Mouse (Mus musculus) midbrain, embryonic 15.5 days (tissue): ENCODE data around the gene Ciz1. TPM values are rescaled to one million over a fixed set of nuclear protein-coding genes. Genes with fewer than 3 reads are reported as not detected.

Source experiments
- ATAC-seq: fragments of 200-750 bp; cut with Nextera tagmentation; replicated peaks from 2 replicates; pipeline ENCODE4 v1.8.0; 2017; ENCODE audit warnings: moderate TSS enrichment
- H3K27ac ChIP-seq: fragments of 300-500 bp; sonication (generic); 2 replicates; pipeline ENCODE4 v1.5.1; 2015; ENCODE audit warnings: mild to moderate bottlenecking, inconsistent platforms
- H3K27me3 ChIP-seq: fragments of 300-500 bp; sonication (generic); replicated peaks from 2 replicates; pipeline ENCODE4 v1.6.1; 2015; ENCODE audit warnings: inconsistent platforms
- H3K36me3 ChIP-seq: fragments of 300-500 bp; sonication (generic); replicated peaks from 2 replicates; pipeline ENCODE4 v1.6.1; 2015; ENCODE audit warnings: inconsistent platforms
- H3K4me1 ChIP-seq: fragments of 300-500 bp; sonication (generic); 2 replicates; pipeline ENCODE4 v1.6.1; 2015; ENCODE audit warnings: inconsistent platforms
- H3K4me2 ChIP-seq: fragments of 300-500 bp; sonication (generic); 2 replicates; pipeline ENCODE4 v1.6.1; 2015; ENCODE audit warnings: inconsistent platforms, mild to moderate bottlenecking, moderate library complexity
- H3K4me3 ChIP-seq: fragments of 300-500 bp; sonication (generic); 2 replicates; pipeline ENCODE4 v1.5.1; 2015; ENCODE audit warnings: mild to moderate bottlenecking, inconsistent platforms
- H3K9ac ChIP-seq: fragments of 300-500 bp; sonication (generic); 2 replicates; pipeline ENCODE4 v1.6.1; 2015; ENCODE audit warnings: mild to moderate bottlenecking, inconsistent platforms
- H3K9me3 ChIP-seq: fragments of 300-500 bp; sonication (generic); 2 replicates; pipeline ENCODE4 v1.6.1; 2016; ENCODE audit warnings: inconsistent platforms
- WGBS: fragments of 180-500 bp; shearing (Covaris S2); methylation state at CpG from one replicate; pipeline ENCODE4 v1.1.7; 2015; ENCODE audit warnings: mixed read lengths; 5-methylcytosine and 5-hydroxymethylcytosine counted together
- polyA plus RNA-seq: library from polyadenylated mRNA; unstranded; fragments of >200 nt; fragmentation: Nextera tagmentation; extraction: Ambion mirVana; gene quantifications from 2 replicates; pipeline ENCODE4 v1.2.1, GENCODE M21; 2015

Ciz1 gene
- polyA plus RNA-seq, 1 experiment from 2014 or later = 64.4 TPM

GRCm38 (mm10) chr2:32417486-32417885 lies 65.4 kb downstream of the Ciz1 start:
- ATAC-seq = no peak
- no peak overlapping the region for H3K4me3 ChIP-seq
- no peak overlapping the region for H3K9ac ChIP-seq
- H3K4me1 ChIP-seq = no peaks in the 10 kb centered on the region
- no peaks in the 10 kb centered on the region for H3K9me3 ChIP-seq
- WGBS = 94% methylated on average over 8 of the region's 8 CpGs
- no peaks in the 10 kb centered on the region for H3K27me3 ChIP-seq
- no peak overlapping the region for H3K4me2 ChIP-seq
- no peak overlapping the region for H3K27ac ChIP-seq
- H3K36me3 ChIP-seq = peaks cover 63% of the 10 kb centered on the region

GRCm38 (mm10) chr2:32418430-32419151 lies 66.5 kb downstream of the Ciz1 start:
- no peak for ATAC-seq
- peaks cover 63% of the 10 kb centered on the region for H3K36me3 ChIP-seq
- 89% methylated on average over 12 of the region's 12 CpGs for WGBS
- no peak overlapping the region for H3K4me2 ChIP-seq
- no peak overlapping the region for H3K9ac ChIP-seq
- no peaks in the 10 kb centered on the region for H3K27me3 ChIP-seq
- no peak overlapping the region for H3K4me3 ChIP-seq
- no peak overlapping the region for H3K27ac ChIP-seq
- H3K4me1 ChIP-seq = peaks cover 10% of the 10 kb centered on the region
- H3K9me3 ChIP-seq = no peaks in the 10 kb centered on the region

- H3K27me3 ChIP-seq = no peaks in the 10 kb centered on the region
- no peak for ATAC-seq
- H3K9me3 ChIP-seq = no peaks in the 10 kb centered on the region
- peaks cover 17% of the 10 kb centered on the region for H3K4me1 ChIP-seq
- H3K4me3 ChIP-seq = no peak overlapping the region
- no peak overlapping the region for H3K27ac ChIP-seq
- 95% methylated on average over 3 of the region's 3 CpGs for WGBS
- no peak overlapping the region for H3K9ac ChIP-seq
- peaks cover 60% of the 10 kb centered on the region for H3K36me3 ChIP-seq
- no peak overlapping the region for H3K4me2 ChIP-seq
These were observed 67.2 kb downstream of the Ciz1 start for GRCm38 (mm10) chr2:32419359-32419758.

- H3K27me3 ChIP-seq = no peaks in the 10 kb centered on the region
- no peak overlapping the region for H3K4me3 ChIP-seq
- no peaks in the 10 kb centered on the region for H3K9me3 ChIP-seq
- peaks cover 56% of the 10 kb centered on the region for H3K36me3 ChIP-seq
- WGBS = 91% methylated on average over 12 of the region's 12 CpGs
- no peak for ATAC-seq
- no peak overlapping the region for H3K9ac ChIP-seq
- H3K27ac ChIP-seq = no peak overlapping the region
- no peak overlapping the region for H3K4me2 ChIP-seq
- peaks cover 24% of the 10 kb centered on the region for H3K4me1 ChIP-seq
These were observed 68.0 kb downstream of the Ciz1 start for GRCm38 (mm10) chr2:32420066-32420608.

GRCm38 (mm10) chr2:32420647-32421046 lies 68.5 kb downstream of the Ciz1 start:
- no peak overlapping the region for H3K9ac ChIP-seq
- ATAC-seq = no peak

GRCm38 (mm10) chr2:32421851-32422251 lies 69.7 kb downstream of the Ciz1 start:
- Histone ChIP-seq H3K4me1 (peaks cover 24% of the 10 kb centered on the region), H3K4me2 (no peak overlapping the region), H3K27ac (no peak overlapping the region), H3K27me3 (no peaks in the 10 kb centered on the region), H3K9me3 (no peaks in the 10 kb centered on the region), H3K9ac (no peak overlapping the region), H3K36me3 (peaks cover 41% of the 10 kb centered on the region), H3K4me3 (no peak overlapping the region)
- 94% methylated on average over 6 of the region's 6 CpGs for WGBS
- ATAC-seq = no peak

More at GRCm38 (mm10) chr2:32420647-32421046, 68.5 kb downstream of the Ciz1 start:
- Histone ChIP-seq H3K27ac (no peak overlapping the region), H3K4me2 (no peak overlapping the region), H3K4me1 (peaks cover 24% of the 10 kb centered on the region), H3K9me3 (no peaks in the 10 kb centered on the region), H3K36me3 (peaks cover 51% of the 10 kb centered on the region), H3K4me3 (no peak overlapping the region), H3K27me3 (no peaks in the 10 kb centered on the region)
- WGBS = 85% methylated on average over 6 of the region's 6 CpGs

- H3K4me1 ChIP-seq = peaks cover 39% of the 10 kb centered on the region
- 4% methylated on average over 14 of the region's 14 CpGs for WGBS
These were observed 71.6 kb downstream of the Ciz1 start for GRCm38 (mm10) chr2:32423481-32424331.

GRCm38 (mm10) chr2:32424796-32425195 lies 72.7 kb downstream of the Ciz1 start:
- H3K27me3 ChIP-seq = no peaks in the 10 kb centered on the region
- no peak overlapping the region for H3K9ac ChIP-seq
- no peak for ATAC-seq
- peaks cover 50% of the 10 kb centered on the region for H3K4me1 ChIP-seq
- no peak overlapping the region for H3K4me2 ChIP-seq
- no peak overlapping the region for H3K4me3 ChIP-seq
- H3K36me3 ChIP-seq = peaks cover 12% of the 10 kb centered on the region
- peak overlapping the region; percentile 77; the same call in 1 of the 2 replicates for H3K27ac ChIP-seq
- H3K9me3 ChIP-seq = no peaks in the 10 kb centered on the region
- 34% methylated on average over 3 of the region's 3 CpGs for WGBS

More at GRCm38 (mm10) chr2:32423481-32424331, 71.6 kb downstream of the Ciz1 start:
- H3K36me3 ChIP-seq = peaks cover 23% of the 10 kb centered on the region
- H3K27me3 ChIP-seq = no peaks in the 10 kb centered on the region
- peak overlapping the region; percentile 77 for H3K27ac ChIP-seq
- ATAC-seq = peak; percentile 77
- peak overlapping the region; percentile 38 for H3K4me3 ChIP-seq
- no peaks in the 10 kb centered on the region for H3K9me3 ChIP-seq
- peak overlapping the region; percentile 56 for H3K4me2 ChIP-seq
- peak overlapping the region; percentile 46 for H3K9ac ChIP-seq

GRCm38 (mm10) chr2:32425568-32425967 lies 73.4 kb downstream of the Ciz1 start:
- H3K4me3 ChIP-seq = no peak overlapping the region
- H3K27ac ChIP-seq = no peak overlapping the region
- ATAC-seq = no peak
- peaks cover 58% of the 10 kb centered on the region for H3K4me1 ChIP-seq
- no peak overlapping the region for H3K9ac ChIP-seq
- H3K27me3 ChIP-seq = no peaks in the 10 kb centered on the region
- H3K36me3 ChIP-seq = peaks cover 6% of the 10 kb centered on the region
- no peak overlapping the region for H3K4me2 ChIP-seq
- 64% methylated on average over 5 of the region's 5 CpGs for WGBS
- no peaks in the 10 kb centered on the region for H3K9me3 ChIP-seq

GRCm38 (mm10) chr2:32426141-32426540 lies 74.0 kb downstream of the Ciz1 start:
- H3K27ac ChIP-seq = no peak overlapping the region
- H3K9me3 ChIP-seq = no peaks in the 10 kb centered on the region
- H3K27me3 ChIP-seq = no peaks in the 10 kb centered on the region
- H3K9ac ChIP-seq = no peak overlapping the region
- H3K4me2 ChIP-seq = no peak overlapping the region
- H3K4me3 ChIP-seq = no peak overlapping the region
- H3K4me1 ChIP-seq = peaks cover 58% of the 10 kb centered on the region
- H3K36me3 ChIP-seq = 0 out of 2 replicates have a peak, but pooled peaks cover under 1% of the 10 kb centered on the region
- ATAC-seq = no peak
- 97% methylated on average over 1 of the region's 1 CpGs for WGBS

- H3K4me3 ChIP-seq = peak overlapping the region; percentile 55
These were observed 75.6 kb downstream of the Ciz1 start for GRCm38 (mm10) chr2:32427720-32428119.

GRCm38 (mm10) chr2:32428262-32428722 lies 76.2 kb downstream of the Ciz1 start:
- Histone ChIP-seq H3K27ac (peak overlapping the region; percentile 80), H3K27me3 (no peaks in the 10 kb centered on the region), H3K4me3 (peak overlapping the region; percentile 55), H3K9ac (peak overlapping the region; percentile 48), H3K9me3 (no peaks in the 10 kb centered on the region), H3K36me3 (no peaks in the 10 kb centered on the region), H3K4me2 (peak overlapping the region; percentile 81), H3K4me1 (peaks cover 61% of the 10 kb centered on the region)
- 27% methylated on average over 8 of the region's 8 CpGs for WGBS
- ATAC-seq = peak; percentile 69

More at GRCm38 (mm10) chr2:32427720-32428119, 75.6 kb downstream of the Ciz1 start:
- ATAC-seq = no peak
- Histone ChIP-seq H3K27ac (peak overlapping the region; percentile 80), H3K4me2 (peak overlapping the region; percentile 81), H3K27me3 (no peaks in the 10 kb centered on the region), H3K9ac (0 out of 2 replicates have a peak overlapping the region, but pooled peaks have one; percentile 8), H3K36me3 (no peaks in the 10 kb centered on the region), H3K9me3 (no peaks in the 10 kb centered on the region), H3K4me1 (peaks cover 67% of the 10 kb centered on the region)
- WGBS = 84% methylated on average over 5 of the region's 5 CpGs
